Comparison of ENCODE assay signal across 13 mouse cellular contexts in genomic region chr3:27858441-27859115, GRCm38 (mm10). TPM values are rescaled to one million over a fixed set of nuclear protein-coding genes. Genes with fewer than 3 reads are reported as not detected.
A peak's percentile ranks its signal among the peaks of the same experiment; 100 is the strongest.
DNase-seq lines count a peak whose midpoint lies in the region; ATAC-seq lines count a peak whose summit lies in the region.
"Had no signal": no experiment of that assay in that cellular context is flagged by ENCODE, and none has a peak within 500 bp of the region (broad histone marks: within the 10 kb centered on the region; RNA-seq: fewer than 3 reads in every experiment).

No protein-coding gene starts in this region.

- no peaks in the 10 kb centered on the region for H3K27me3 ChIP-seq in hindbrain, embryonic 10.5 days (ENCODE audit: insufficient read depth, poor library complexity, severe bottlenecking)
- H3K27me3 ChIP-seq in hindbrain, embryonic 16.5 days (replicated peaks; ENCODE audit: control insufficient read depth, insufficient read depth, low read length) = no peaks in the 10 kb centered on the region
- H3K27me3 ChIP-seq in midbrain, embryonic 12.5 days = no peaks in the 10 kb centered on the region
- H3K27me3 ChIP-seq in midbrain, embryonic 11.5 days (ENCODE audit: control insufficient read depth, insufficient read depth, low read length) = no peaks in the 10 kb centered on the region
- H3K27me3 ChIP-seq in intestine, embryonic 14.5 days (replicated peaks; ENCODE audit: control insufficient read depth, insufficient read depth, low read length) = no peaks in the 10 kb centered on the region
- H3K27me3 ChIP-seq in stomach, embryonic 14.5 days (ENCODE audit: control insufficient read depth, insufficient read depth, low read length) = no peaks in the 10 kb centered on the region
- H3K27me3 ChIP-seq: liver, embryonic 12.5 days had no signal

- peak overlapping the region; percentile 70 for H3K27ac ChIP-seq in hindbrain, embryonic 10.5 days
- no peak overlapping the region for H3K27ac ChIP-seq in hindbrain, embryonic 16.5 days (ENCODE audit: low read depth, low read length)
- H3K27ac ChIP-seq in midbrain, embryonic 12.5 days (replicated peaks) = peak overlapping the region; percentile 3
- no peak overlapping the region for H3K27ac ChIP-seq in midbrain, embryonic 11.5 days (ENCODE audit: low read depth, low read length)
- peak overlapping the region; percentile 69 for H3K27ac ChIP-seq in intestine, embryonic 14.5 days (ENCODE audit: low read depth)
- H3K27ac ChIP-seq in stomach, embryonic 14.5 days (ENCODE audit: low read length) = peak overlapping the region; percentile 52; the same call in 1 of the 2 replicates
- H3K27ac ChIP-seq: forebrain, embryonic 13.5 days; liver, embryonic 12.5 days had no signal

- no peaks in the 10 kb centered on the region for H3K36me3 ChIP-seq in hindbrain, embryonic 10.5 days
- H3K36me3 ChIP-seq in hindbrain, embryonic 16.5 days (ENCODE audit: control insufficient read depth, insufficient read depth, low read length) = no peaks in the 10 kb centered on the region
- no peaks in the 10 kb centered on the region for H3K36me3 ChIP-seq in midbrain, embryonic 12.5 days
- no peaks in the 10 kb centered on the region for H3K36me3 ChIP-seq in midbrain, embryonic 11.5 days (ENCODE audit: control insufficient read depth, insufficient read depth, low read length)
- no peaks in the 10 kb centered on the region for H3K36me3 ChIP-seq in intestine, embryonic 14.5 days (ENCODE audit: control insufficient read depth, insufficient read depth, low read length)
- no peaks in the 10 kb centered on the region for H3K36me3 ChIP-seq in stomach, embryonic 14.5 days (ENCODE audit: control insufficient read depth, insufficient read depth, low read length)
- H3K36me3 ChIP-seq: liver, embryonic 12.5 days had no signal

- H3K4me1 ChIP-seq in hindbrain, embryonic 10.5 days (replicated peaks) = peaks cover 48% of the 10 kb centered on the region
- H3K4me1 ChIP-seq in hindbrain, embryonic 16.5 days (ENCODE audit: control insufficient read depth, insufficient read depth, low read depth, low read length) = peaks cover 14% of the 10 kb centered on the region
- H3K4me1 ChIP-seq in midbrain, embryonic 12.5 days = peaks cover 23% of the 10 kb centered on the region
- H3K4me1 ChIP-seq in midbrain, embryonic 11.5 days (ENCODE audit: control insufficient read depth, insufficient read depth, low read length) = peaks cover 14% of the 10 kb centered on the region
- H3K4me1 ChIP-seq in intestine, embryonic 14.5 days (replicated peaks; ENCODE audit: control insufficient read depth, insufficient read depth, low read length) = peaks cover 56% of the 10 kb centered on the region
- peaks cover 47% of the 10 kb centered on the region for H3K4me1 ChIP-seq in stomach, embryonic 14.5 days (ENCODE audit: control insufficient read depth, insufficient read depth, low read length)

- no peak overlapping the region for H3K9ac ChIP-seq in hindbrain, embryonic 16.5 days (ENCODE audit: low read depth, low read length)
- no peak overlapping the region for H3K9ac ChIP-seq in midbrain, embryonic 12.5 days (replicated peaks)
- H3K9ac ChIP-seq in midbrain, embryonic 11.5 days (ENCODE audit: low read length) = no peak overlapping the region
- no peak overlapping the region for H3K9ac ChIP-seq in intestine, embryonic 14.5 days (ENCODE audit: low read length)
- no peak overlapping the region for H3K9ac ChIP-seq in stomach, embryonic 14.5 days (replicated peaks; ENCODE audit: low read depth, low read length)
- H3K9ac ChIP-seq: forebrain, embryonic 13.5 days; liver, embryonic 12.5 days had no signal

- no peak overlapping the region for H3K4me3 ChIP-seq in hindbrain, embryonic 10.5 days
- no peak overlapping the region for H3K4me3 ChIP-seq in hindbrain, embryonic 16.5 days (ENCODE audit: low read length)
- H3K4me3 ChIP-seq in midbrain, embryonic 12.5 days = no peak overlapping the region
- no peak overlapping the region for H3K4me3 ChIP-seq in midbrain, embryonic 11.5 days (ENCODE audit: low read depth, low read length)
- no peak overlapping the region for H3K4me3 ChIP-seq in intestine, embryonic 14.5 days (ENCODE audit: low read depth, low read length)
- no peak overlapping the region for H3K4me3 ChIP-seq in stomach, embryonic 14.5 days (ENCODE audit: low read depth, low read length)
- H3K4me3 ChIP-seq: forebrain, embryonic 13.5 days; liver, embryonic 12.5 days had no signal

- 33% methylated on average over 5 of the region's 5 CpGs for WGBS in hindbrain, embryonic 10.5 days
- 39% methylated on average over 5 of the region's 5 CpGs for WGBS in hindbrain, embryonic 16.5 days
- 22% methylated on average over 5 of the region's 5 CpGs for WGBS in midbrain, embryonic 12.5 days
- WGBS in midbrain, embryonic 11.5 days = 21% methylated on average over 5 of the region's 5 CpGs
- 11% methylated on average over 5 of the region's 5 CpGs for WGBS in intestine, embryonic 14.5 days
- WGBS in stomach, embryonic 14.5 days = 19% methylated on average over 5 of the region's 5 CpGs

- no peak overlapping the region for H3K4me2 ChIP-seq in hindbrain, embryonic 16.5 days (ENCODE audit: low read length)
- no peak overlapping the region for H3K4me2 ChIP-seq in midbrain, embryonic 12.5 days (replicated peaks)
- H3K4me2 ChIP-seq in midbrain, embryonic 11.5 days = no peak overlapping the region
- H3K4me2 ChIP-seq in intestine, embryonic 14.5 days (ENCODE audit: low read length) = peak overlapping the region; percentile 29; the same call in 1 of the 2 replicates
- peak overlapping the region; percentile 3; the same call in 1 of the 2 replicates for H3K4me2 ChIP-seq in stomach, embryonic 14.5 days (replicated peaks; ENCODE audit: low read depth, low read length)
- H3K4me2 ChIP-seq: forebrain, embryonic 13.5 days had no signal

- ATAC-seq in hindbrain, embryonic 16.5 days = no peak
- no peak for ATAC-seq in midbrain, embryonic 12.5 days (ENCODE audit: low FRiP score, low read depth)
- no peak for ATAC-seq in midbrain, embryonic 11.5 days (ENCODE audit: low FRiP score)
- ATAC-seq in intestine, embryonic 14.5 days (replicated peaks; ENCODE audit: low FRiP score, low TSS enrichment, low read depth) = no peak
- ATAC-seq in stomach, embryonic 14.5 days (ENCODE audit: insufficient number of reproducible peaks, insufficient read depth, low FRiP score, low read depth) = no peak
- ATAC-seq: forebrain, embryonic 13.5 days; liver, embryonic 12.5 days had no signal

- DNase-seq in hindbrain, embryonic 10.5 days (ENCODE audit: low spot score) = no peak
- no peak for DNase-seq in midbrain, embryonic 11.5 days (ENCODE audit: low spot score, missing footprints)
- no peak for DNase-seq in intestine, embryonic 14.5 days (ENCODE audit: low spot score)
- DNase-seq in adrenal gland, adult 18-20 months (ENCODE audit: low spot score in 2 of 2) = no peak
- no peak for DNase-seq in right cerebral cortex, postnatal 4 days
- DNase-seq: cerebellum, adult 2 months had no signal

- no peaks in the 10 kb centered on the region for H3K9me3 ChIP-seq in hindbrain, embryonic 10.5 days
- H3K9me3 ChIP-seq in hindbrain, embryonic 16.5 days (ENCODE audit: control insufficient read depth, low read length) = no peaks in the 10 kb centered on the region
- H3K9me3 ChIP-seq in midbrain, embryonic 12.5 days = no peaks in the 10 kb centered on the region
- H3K9me3 ChIP-seq in midbrain, embryonic 11.5 days (ENCODE audit: control insufficient read depth, low read length) = no peaks in the 10 kb centered on the region; the same call in 1 of the 2 replicates
- no peaks in the 10 kb centered on the region; the same call in 1 of the 2 replicates for H3K9me3 ChIP-seq in intestine, embryonic 14.5 days (ENCODE audit: control insufficient read depth, low read length)
- H3K9me3 ChIP-seq in stomach, embryonic 14.5 days (ENCODE audit: control insufficient read depth, low read depth, low read length) = no peaks in the 10 kb centered on the region
- H3K9me3 ChIP-seq: forebrain, embryonic 13.5 days; liver, embryonic 12.5 days had no signal

RNA-seq across cellular contexts. Expression of gene Tmem212, which starts 37.6 kb away (rescaled TPM):
- polyA plus RNA-seq in hindbrain, embryonic 10.5 days (2016; fragmentation: Nextera tagmentation; extraction: Ambion mirVana) = not detected in 2 replicates
- 0.23 and 0.31 TPM in 2 replicates for polyA plus RNA-seq in hindbrain, embryonic 16.5 days (2015; fragmentation: Nextera tagmentation; extraction: Ambion mirVana)
- polyA plus RNA-seq in midbrain, embryonic 12.5 days (2016; fragmentation: Nextera tagmentation; extraction: Ambion mirVana) = not detected in 2 replicates
- polyA plus RNA-seq in midbrain, embryonic 11.5 days (2014; fragmentation: Nextera tagmentation; extraction: Ambion mirVana) = not detected in 2 replicates
- polyA plus RNA-seq in intestine, embryonic 14.5 days (2014; fragmentation: Nextera tagmentation; extraction: Ambion mirVana) = not detected in 2 replicates
- polyA plus RNA-seq in stomach, embryonic 14.5 days (2014; fragmentation: Nextera tagmentation; extraction: Ambion mirVana) = not detected in 2 replicates
- not detected for total RNA-seq in adrenal gland, adult 18-20 months (2021)
- total RNA-seq: adrenal gland, postnatal 10 days; MEL had no signal
- polyA plus RNA-seq: forebrain, embryonic 13.5 days; liver, embryonic 12.5 days had no signal

Comparison
In these comparisons a context has a peak if more than half of its experiments do, and no peak if none do; other contexts are left out.
1. H3K27ac ChIP-seq: peak in hindbrain, embryonic 10.5 days (single experiment), midbrain, embryonic 12.5 days (single experiment), intestine, embryonic 14.5 days (single experiment) and stomach, embryonic 14.5 days (single experiment); none in hindbrain, embryonic 16.5 days (single experiment) and midbrain, embryonic 11.5 days (single experiment).
2. H3K4me2 ChIP-seq: peak in intestine, embryonic 14.5 days (single experiment) and stomach, embryonic 14.5 days (single experiment); none in hindbrain, embryonic 16.5 days (single experiment), midbrain, embryonic 12.5 days (single experiment) and midbrain, embryonic 11.5 days (single experiment).